Mouse (Mus musculus) macrophage (primary cell): ENCODE measurements around the gene Slc39a11. TPM values are rescaled to one million over a fixed set of nuclear protein-coding genes. Genes with fewer than 3 reads are reported as not detected.

Experiments used
- H3K27ac ChIP-seq: fragments of 350-480 bp; formaldehyde crosslinking; 2 replicates; pipeline ENCODE4 v1.9.0; 2021
- H3K36me3 ChIP-seq: fragments of 350-480 bp; formaldehyde crosslinking; 2 replicates; pipeline ENCODE4 v1.9.0; 2021; ENCODE audit errors: inconsistent target
- H3K4me3 ChIP-seq: fragments of 350-480 bp; formaldehyde crosslinking; 2 replicates; pipeline ENCODE4 v1.9.0; 2021; ENCODE audit errors: inconsistent target
- H3K79me2 ChIP-seq: fragments of 350-480 bp; formaldehyde crosslinking; 2 replicates; pipeline ENCODE4 v1.9.0; 2021; ENCODE audit errors: inconsistent target
- WGBS: methylation state at CpG from one replicate; pipeline ENCODE4 v1.1.7; 2026; ENCODE audit warnings: inconsistent platforms; ENCODE audit not compliant: missing documents; 5-methylcytosine and 5-hydroxymethylcytosine counted together
- polyA plus RNA-seq: library from polyadenylated mRNA; stranded (reverse); fragments of 250-400 nt; gene quantifications from 3 replicates; pipeline ENCODE4 v1.2.4, GENCODE M21; 2018; ENCODE audit warnings: inconsistent platforms

Slc39a11 gene
- polyA plus RNA-seq, 1 experiment from 2014 or later: 21.0 TPM

GRCm38 (mm10) chr11:113680954-113681353 lies 31.1 kb upstream of the Slc39a11 start:
- WGBS: 86% methylated on average over 2 of the region's 2 CpGs
- H3K27ac ChIP-seq: no peak overlapping the region
- H3K79me2 ChIP-seq: peaks cover 92% of the 10 kb centered on the region
- no peak overlapping the region for H3K4me3 ChIP-seq
- peaks cover 6% of the 10 kb centered on the region; the same call in 1 of the 2 replicates for H3K36me3 ChIP-seq

GRCm38 (mm10) chr11:113678373-113678772 lies 28.5 kb upstream of the Slc39a11 start:
- 78% methylated on average over 7 of the region's 8 CpGs for WGBS
- Histone ChIP-seq H3K27ac (no peak overlapping the region), H3K79me2 (peaks cover 100% of the 10 kb centered on the region), H3K36me3 (peaks cover 20% of the 10 kb centered on the region; the same call in 1 of the 2 replicates), H3K4me3 (no peak overlapping the region)

GRCm38 (mm10) chr11:113677378-113677777 lies 27.5 kb upstream of the Slc39a11 start:
- Histone ChIP-seq H3K36me3 (peaks cover 25% of the 10 kb centered on the region; the same call in 1 of the 2 replicates), H3K4me3 (no peak overlapping the region), H3K79me2 (peaks cover 100% of the 10 kb centered on the region), H3K27ac (no peak overlapping the region)
- 100% methylated on average over 2 of the region's 2 CpGs for WGBS

GRCm38 (mm10) chr11:113676847-113677246 lies 27.0 kb upstream of the Slc39a11 start:
- Histone ChIP-seq H3K79me2 (peaks cover 100% of the 10 kb centered on the region), H3K36me3 (peaks cover 25% of the 10 kb centered on the region; the same call in 1 of the 2 replicates), H3K27ac (no peak overlapping the region), H3K4me3 (no peak overlapping the region)
- 66% methylated on average over 2 of the region's 2 CpGs for WGBS

GRCm38 (mm10) chr11:113674595-113674994 lies 24.7 kb upstream of the Slc39a11 start:
- Histone ChIP-seq H3K27ac (no peak overlapping the region), H3K79me2 (peaks cover 100% of the 10 kb centered on the region), H3K36me3 (peaks cover 25% of the 10 kb centered on the region; the same call in 1 of the 2 replicates), H3K4me3 (no peak overlapping the region)
- WGBS: 99% methylated on average over 5 of the region's 5 CpGs

GRCm38 (mm10) chr11:113673614-113674013 lies 23.7 kb upstream of the Slc39a11 start:
- H3K36me3 ChIP-seq: peaks cover 25% of the 10 kb centered on the region; the same call in 1 of the 2 replicates
- H3K27ac ChIP-seq: no peak overlapping the region
- H3K79me2 ChIP-seq: peaks cover 100% of the 10 kb centered on the region
- 97% methylated on average over 4 of the region's 4 CpGs for WGBS
- no peak overlapping the region for H3K4me3 ChIP-seq

- Histone ChIP-seq H3K27ac (no peak overlapping the region), H3K79me2 (peaks cover 100% of the 10 kb centered on the region), H3K36me3 (peaks cover 20% of the 10 kb centered on the region; the same call in 1 of the 2 replicates), H3K4me3 (no peak overlapping the region)
- 69% methylated on average over 3 of the region's 4 CpGs for WGBS
Measured at GRCm38 (mm10) chr11:113669711-113670110, 19.8 kb upstream of the Slc39a11 start.

- Histone ChIP-seq H3K36me3 (peaks cover 14% of the 10 kb centered on the region; the same call in 1 of the 2 replicates), H3K27ac (no peak overlapping the region)
- WGBS: 51% methylated on average over 5 of the region's 5 CpGs
Measured at GRCm38 (mm10) chr11:113668857-113669256, 19.0 kb upstream of the Slc39a11 start.

GRCm38 (mm10) chr11:113667704-113668103 lies 17.8 kb upstream of the Slc39a11 start:
- Histone ChIP-seq H3K36me3 (peaks cover 4% of the 10 kb centered on the region), H3K27ac (no peak overlapping the region), H3K79me2 (peaks cover 98% of the 10 kb centered on the region), H3K4me3 (no peak overlapping the region)
- 76% methylated on average over 3 of the region's 4 CpGs for WGBS

More at GRCm38 (mm10) chr11:113668857-113669256, 19.0 kb upstream of the Slc39a11 start:
- H3K79me2 ChIP-seq: peaks cover 100% of the 10 kb centered on the region
- no peak overlapping the region for H3K4me3 ChIP-seq

- Histone ChIP-seq H3K4me3 (no peak overlapping the region), H3K79me2 (peaks cover 94% of the 10 kb centered on the region), H3K27ac (no peak overlapping the region), H3K36me3 (peaks cover 9% of the 10 kb centered on the region)
- 100% methylated on average over 2 of the region's 2 CpGs for WGBS
Measured at GRCm38 (mm10) chr11:113667122-113667521, 17.2 kb upstream of the Slc39a11 start.

- H3K4me3 ChIP-seq: no peak overlapping the region
- H3K36me3 ChIP-seq: peaks cover 14% of the 10 kb centered on the region
- WGBS: 34% methylated on average over 9 of the region's 10 CpGs
- no peak overlapping the region for H3K27ac ChIP-seq
- peaks cover 94% of the 10 kb centered on the region for H3K79me2 ChIP-seq
Measured at GRCm38 (mm10) chr11:113666648-113667047, 16.8 kb upstream of the Slc39a11 start.

GRCm38 (mm10) chr11:113666205-113666604 lies 16.3 kb upstream of the Slc39a11 start:
- H3K27ac ChIP-seq: no peak overlapping the region
- 73% methylated on average over 6 of the region's 6 CpGs for WGBS
- peaks cover 18% of the 10 kb centered on the region for H3K36me3 ChIP-seq
- H3K4me3 ChIP-seq: no peak overlapping the region
- H3K79me2 ChIP-seq: peaks cover 90% of the 10 kb centered on the region

- Histone ChIP-seq H3K27ac (no peak overlapping the region), H3K79me2 (peaks cover 71% of the 10 kb centered on the region), H3K36me3 (peaks cover 23% of the 10 kb centered on the region), H3K4me3 (no peak overlapping the region)
- WGBS: 85% methylated on average over 2 of the region's 2 CpGs
Measured at GRCm38 (mm10) chr11:113664279-113664678, 14.4 kb upstream of the Slc39a11 start.

GRCm38 (mm10) chr11:113661835-113662351 lies 12.0 kb upstream of the Slc39a11 start:
- no peak overlapping the region for H3K4me3 ChIP-seq
- 84% methylated on average over 17 of the region's 18 CpGs for WGBS
- no peak overlapping the region for H3K27ac ChIP-seq
- peaks cover 47% of the 10 kb centered on the region for H3K79me2 ChIP-seq
- peaks cover 46% of the 10 kb centered on the region for H3K36me3 ChIP-seq

- H3K79me2 ChIP-seq: peaks cover 38% of the 10 kb centered on the region
- WGBS: 41% methylated on average over 11 of the region's 11 CpGs
- H3K36me3 ChIP-seq: peaks cover 56% of the 10 kb centered on the region
- H3K4me3 ChIP-seq: no peak overlapping the region
- H3K27ac ChIP-seq: no peak overlapping the region
Measured at GRCm38 (mm10) chr11:113660940-113661339, 11.1 kb upstream of the Slc39a11 start.
